Mouse (Mus musculus): ENCODE measurements around the gene Adgra3. TPM values are rescaled to one million over a fixed set of nuclear protein-coding genes. Genes with fewer than 3 reads are reported as not detected.

The Adgra3 gene
- polyA plus RNA-seq, 1 experiment from 2014 or later = 1.7 TPM

- 78% methylated on average over 9 of the region's 9 CpGs for WGBS (ENCODE audit: insufficient replicate concordance)
- Histone ChIP-seq H3K27me3 (ENCODE audit: control insufficient read depth, insufficient read depth, low read depth, low read length) (no peaks in the 10 kb centered on the region), H3K27ac (ENCODE audit: low read length) (no peak overlapping the region), H3K9ac (ENCODE audit: low read depth, low read length) (no peak overlapping the region), H3K4me3 (ENCODE audit: low read depth, low read length) (no peak overlapping the region), H3K36me3 (ENCODE audit: control insufficient read depth, insufficient read depth) (no peaks in the 10 kb centered on the region), H3K4me1 (ENCODE audit: control insufficient read depth, low read depth, low read length) (no peaks in the 10 kb centered on the region), H3K9me3 (replicated peaks; ENCODE audit: control insufficient read depth, low read length) (no peaks in the 10 kb centered on the region), H3K4me2 (ENCODE audit: low read depth, low read length) (no peak overlapping the region)
- ATAC-seq (ENCODE audit: low read depth) = no peak
Observed at GRCm38 (mm10) chr5:49999764-50000163, 59.0 kb downstream of the Adgra3 start.

DNA sequence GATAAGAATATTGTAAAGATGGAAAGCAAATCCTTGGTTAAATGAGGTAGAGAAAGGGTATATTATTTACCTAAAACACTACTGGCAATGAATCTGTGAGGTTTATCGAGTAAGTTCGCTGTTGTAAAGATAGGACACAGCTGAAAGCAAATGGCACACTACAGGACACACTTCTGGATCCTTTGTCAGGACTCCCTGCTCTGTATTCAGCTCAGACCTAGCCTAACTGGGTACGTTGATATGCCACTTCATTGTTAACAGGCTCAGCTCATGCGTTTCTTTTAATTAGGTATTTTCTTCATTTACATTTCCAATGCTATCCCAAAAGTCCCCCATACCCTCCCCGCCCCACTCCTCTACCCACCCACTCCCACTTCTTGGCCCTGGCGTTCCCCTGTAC is 61.8 kb downstream of the Adgra3 start:
- Histone ChIP-seq H3K27me3 (ENCODE audit: control insufficient read depth, insufficient read depth, low read depth, low read length) (no peaks in the 10 kb centered on the region), H3K36me3 (ENCODE audit: control insufficient read depth, insufficient read depth) (no peaks in the 10 kb centered on the region), H3K4me3 (ENCODE audit: low read depth, low read length) (no peak overlapping the region), H3K27ac (ENCODE audit: low read length) (no peak overlapping the region), H3K9ac (ENCODE audit: low read depth, low read length) (no peak overlapping the region), H3K9me3 (replicated peaks; ENCODE audit: control insufficient read depth, low read length) (no peaks in the 10 kb centered on the region), H3K4me2 (ENCODE audit: low read depth, low read length) (no peak overlapping the region), H3K4me1 (ENCODE audit: control insufficient read depth, low read depth, low read length) (no peaks in the 10 kb centered on the region)
- WGBS (ENCODE audit: insufficient replicate concordance) = 71% methylated on average over 6 of the region's 6 CpGs
- no peak for ATAC-seq (ENCODE audit: low read depth)

- H3K9me3 ChIP-seq (replicated peaks; ENCODE audit: control insufficient read depth, low read length) = no peaks in the 10 kb centered on the region
- no peak for ATAC-seq (ENCODE audit: low read depth)
- no peak overlapping the region for H3K9ac ChIP-seq (ENCODE audit: low read depth, low read length)
- no peak overlapping the region for H3K27ac ChIP-seq (ENCODE audit: low read length)
- H3K4me2 ChIP-seq (ENCODE audit: low read depth, low read length) = no peak overlapping the region
- H3K4me3 ChIP-seq (ENCODE audit: low read depth, low read length) = no peak overlapping the region
- H3K36me3 ChIP-seq (ENCODE audit: control insufficient read depth, insufficient read depth) = no peaks in the 10 kb centered on the region
- H3K4me1 ChIP-seq (ENCODE audit: control insufficient read depth, low read depth, low read length) = no peaks in the 10 kb centered on the region
- WGBS (ENCODE audit: insufficient replicate concordance) = 76% methylated on average over 11 of the region's 11 CpGs
- H3K27me3 ChIP-seq (ENCODE audit: control insufficient read depth, insufficient read depth, low read depth, low read length) = no peaks in the 10 kb centered on the region
Observed at GRCm38 (mm10) chr5:49996457-49996856, 62.3 kb downstream of the Adgra3 start.

DNA sequence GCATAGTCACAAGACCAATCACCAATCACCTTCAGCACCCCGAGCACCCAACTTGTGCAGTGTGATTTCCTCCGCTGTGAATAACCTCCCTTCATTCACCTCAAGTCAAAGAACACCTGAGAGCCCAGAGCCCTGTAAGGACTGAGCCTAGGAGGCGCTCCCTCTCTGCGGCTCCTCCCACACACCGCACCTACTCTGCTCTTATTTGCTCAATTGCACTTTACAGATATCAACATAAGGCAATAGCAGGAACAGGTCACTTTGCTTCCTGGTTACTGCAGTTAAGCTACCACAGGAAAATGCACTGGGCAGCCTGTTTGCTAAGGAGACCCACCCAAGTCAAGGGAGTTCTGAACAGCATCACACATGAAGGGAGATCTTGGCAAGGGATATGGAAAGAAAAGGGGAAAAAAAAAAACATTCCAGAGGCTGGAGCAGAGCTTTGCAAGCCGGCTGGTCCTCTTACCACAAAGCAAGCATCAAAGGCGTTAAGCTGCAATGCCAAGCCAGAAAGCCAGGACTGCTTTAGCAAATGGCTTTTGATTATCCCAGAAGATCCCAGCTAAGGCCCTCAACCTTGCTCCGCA is 68.0 kb downstream of the Adgra3 start:
- Histone ChIP-seq H3K4me3 (ENCODE audit: low read depth, low read length) (no peak overlapping the region), H3K4me1 (ENCODE audit: control insufficient read depth, low read depth, low read length) (no peaks in the 10 kb centered on the region), H3K9ac (ENCODE audit: low read depth, low read length) (no peak overlapping the region), H3K27me3 (ENCODE audit: control insufficient read depth, insufficient read depth, low read depth, low read length) (no peaks in the 10 kb centered on the region), H3K36me3 (ENCODE audit: control insufficient read depth, insufficient read depth) (no peaks in the 10 kb centered on the region), H3K27ac (ENCODE audit: low read length) (no peak overlapping the region), H3K4me2 (ENCODE audit: low read depth, low read length) (no peak overlapping the region), H3K9me3 (replicated peaks; ENCODE audit: control insufficient read depth, low read length) (no peaks in the 10 kb centered on the region)
- ATAC-seq (ENCODE audit: low read depth) = no peak
- 65% methylated on average over 8 of the region's 8 CpGs for WGBS (ENCODE audit: insufficient replicate concordance)

DNA sequence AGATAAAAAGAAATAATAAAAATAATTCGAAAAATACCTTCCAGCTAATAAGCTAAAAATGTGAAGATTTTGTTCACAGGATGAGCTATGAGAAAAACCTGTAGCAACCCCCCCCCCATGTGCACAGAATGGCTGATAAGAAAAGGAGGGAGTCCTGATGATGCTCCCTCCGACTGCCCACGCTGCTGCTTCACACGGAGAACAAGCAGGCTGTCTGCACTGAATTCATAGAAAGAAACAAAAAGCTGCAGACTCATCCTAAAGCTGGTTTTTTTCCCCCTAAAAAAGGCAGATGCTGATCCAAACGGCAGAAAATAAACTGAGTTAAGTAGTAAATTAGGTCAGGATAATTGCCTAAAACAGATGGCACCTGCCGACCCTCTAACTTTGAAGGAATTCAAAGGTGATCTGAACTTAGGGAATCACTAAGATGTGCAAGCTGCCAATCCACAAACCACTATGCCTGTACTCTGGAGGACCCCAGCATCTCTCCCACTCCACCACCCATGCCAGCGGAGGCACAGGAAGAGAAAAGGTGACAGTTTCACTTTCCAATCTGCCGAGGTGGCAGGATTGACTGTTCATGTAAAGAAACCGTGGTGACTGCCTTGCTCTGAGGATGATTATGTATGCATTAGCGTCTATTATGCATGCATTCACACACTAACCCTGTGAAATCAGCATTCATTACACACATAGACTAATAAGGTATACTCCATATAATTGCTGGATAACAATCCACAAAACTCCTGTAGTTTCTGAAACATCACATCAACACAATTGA is 70.6 kb downstream of the Adgra3 start:
- H3K27me3 ChIP-seq (ENCODE audit: control insufficient read depth, insufficient read depth, low read depth, low read length) = no peaks in the 10 kb centered on the region
- no peak overlapping the region for H3K9ac ChIP-seq (ENCODE audit: low read depth, low read length)
- no peak overlapping the region for H3K27ac ChIP-seq (ENCODE audit: low read length)
- no peak for ATAC-seq (ENCODE audit: low read depth)
- no peaks in the 10 kb centered on the region for H3K4me1 ChIP-seq (ENCODE audit: control insufficient read depth, low read depth, low read length)
- 66% methylated on average over 10 of the region's 10 CpGs for WGBS (ENCODE audit: insufficient replicate concordance)
- no peak overlapping the region for H3K4me3 ChIP-seq (ENCODE audit: low read depth, low read length)
- H3K36me3 ChIP-seq (ENCODE audit: control insufficient read depth, insufficient read depth) = no peaks in the 10 kb centered on the region
- H3K4me2 ChIP-seq (ENCODE audit: low read depth, low read length) = no peak overlapping the region
- H3K9me3 ChIP-seq (replicated peaks; ENCODE audit: control insufficient read depth, low read length) = no peaks in the 10 kb centered on the region

- no peak overlapping the region for H3K9ac ChIP-seq (ENCODE audit: low read depth, low read length)
- no peak overlapping the region for H3K27ac ChIP-seq (ENCODE audit: low read length)
- H3K4me1 ChIP-seq (ENCODE audit: control insufficient read depth, low read depth, low read length) = no peaks in the 10 kb centered on the region
- no peak overlapping the region for H3K4me2 ChIP-seq (ENCODE audit: low read depth, low read length)
- H3K36me3 ChIP-seq (ENCODE audit: control insufficient read depth, insufficient read depth) = no peaks in the 10 kb centered on the region
- no peaks in the 10 kb centered on the region for H3K27me3 ChIP-seq (ENCODE audit: control insufficient read depth, insufficient read depth, low read depth, low read length)
- 36% methylated on average over 5 of the region's 5 CpGs for WGBS (ENCODE audit: insufficient replicate concordance)
- ATAC-seq (ENCODE audit: low read depth) = no peak
- H3K9me3 ChIP-seq (replicated peaks; ENCODE audit: control insufficient read depth, low read length) = no peaks in the 10 kb centered on the region
- H3K4me3 ChIP-seq (ENCODE audit: low read depth, low read length) = no peak overlapping the region
Observed at GRCm38 (mm10) chr5:49980727-49981126, 78.1 kb downstream of the Adgra3 start.

- Histone ChIP-seq H3K27me3 (ENCODE audit: control insufficient read depth, insufficient read depth, low read depth, low read length) (no peaks in the 10 kb centered on the region), H3K27ac (ENCODE audit: low read length) (no peak overlapping the region), H3K9ac (ENCODE audit: low read depth, low read length) (no peak overlapping the region), H3K9me3 (replicated peaks; ENCODE audit: control insufficient read depth, low read length) (no peaks in the 10 kb centered on the region), H3K36me3 (ENCODE audit: control insufficient read depth, insufficient read depth) (no peaks in the 10 kb centered on the region), H3K4me3 (ENCODE audit: low read depth, low read length) (no peak overlapping the region), H3K4me1 (ENCODE audit: control insufficient read depth, low read depth, low read length) (no peaks in the 10 kb centered on the region), H3K4me2 (ENCODE audit: low read depth, low read length) (no peak overlapping the region)
- no peak for ATAC-seq (ENCODE audit: low read depth)
- WGBS (ENCODE audit: insufficient replicate concordance) = 86% methylated on average over 14 of the region's 14 CpGs
Observed at GRCm38 (mm10) chr5:49979246-49979645, 79.6 kb downstream of the Adgra3 start.

DNA sequence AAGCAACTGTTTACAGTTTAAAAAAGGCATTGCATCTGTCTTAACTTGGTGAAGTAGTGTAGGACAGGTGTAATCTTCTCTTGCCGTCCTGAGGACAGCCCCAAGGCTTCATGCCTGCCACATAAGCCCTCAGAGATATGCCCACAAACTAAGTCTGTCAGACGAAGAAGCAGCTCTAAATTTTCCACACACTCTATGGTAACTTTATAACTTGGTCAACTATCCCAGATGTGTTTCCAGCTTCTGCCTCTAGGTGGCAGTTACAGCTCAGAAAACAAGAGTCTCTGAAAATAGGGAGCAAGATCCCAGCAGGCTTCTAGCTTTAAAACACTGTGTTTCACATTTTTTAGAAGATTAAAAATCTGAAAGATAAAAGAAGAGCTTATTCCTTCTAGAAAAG is 82.8 kb downstream of the Adgra3 start:
- Histone ChIP-seq H3K4me1 (ENCODE audit: control insufficient read depth, low read depth, low read length) (no peaks in the 10 kb centered on the region), H3K36me3 (ENCODE audit: control insufficient read depth, insufficient read depth) (no peaks in the 10 kb centered on the region), H3K27me3 (ENCODE audit: control insufficient read depth, insufficient read depth, low read depth, low read length) (no peaks in the 10 kb centered on the region), H3K27ac (ENCODE audit: low read length) (no peak overlapping the region), H3K4me2 (ENCODE audit: low read depth, low read length) (no peak overlapping the region), H3K9ac (ENCODE audit: low read depth, low read length) (no peak overlapping the region), H3K4me3 (ENCODE audit: low read depth, low read length) (no peak overlapping the region), H3K9me3 (replicated peaks; ENCODE audit: control insufficient read depth, low read length) (no peaks in the 10 kb centered on the region)
- ATAC-seq (ENCODE audit: low read depth) = no peak
- 33% methylated on average over 2 of the region's 2 CpGs for WGBS (ENCODE audit: insufficient replicate concordance)

DNA sequence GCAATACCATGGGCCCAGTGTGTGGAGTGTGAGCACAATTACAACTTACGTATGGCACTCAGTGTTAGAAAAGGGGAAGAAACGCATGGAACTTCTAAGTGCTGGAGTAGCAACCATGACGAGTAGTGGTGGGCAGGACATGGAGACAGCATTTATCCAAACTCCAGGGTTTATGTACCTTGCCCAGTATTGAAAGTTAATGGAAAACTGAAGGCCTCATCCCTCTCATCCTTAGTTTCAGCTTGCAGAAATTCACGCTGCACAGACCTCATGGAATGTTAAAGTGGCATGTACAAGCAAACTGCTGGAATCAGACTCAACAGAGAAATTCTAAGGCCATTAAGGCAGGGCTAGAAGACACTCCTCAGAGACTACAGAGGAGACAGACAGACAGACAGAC is 84.6 kb downstream of the Adgra3 start:
- no peak for ATAC-seq (ENCODE audit: low read depth)
- Histone ChIP-seq H3K4me2 (ENCODE audit: low read depth, low read length) (no peak overlapping the region), H3K9me3 (replicated peaks; ENCODE audit: control insufficient read depth, low read length) (no peaks in the 10 kb centered on the region)

More for the DNA sequence above, 84.6 kb downstream of the Adgra3 start:
- Histone ChIP-seq H3K4me1 (ENCODE audit: control insufficient read depth, low read depth, low read length) (no peaks in the 10 kb centered on the region), H3K36me3 (ENCODE audit: control insufficient read depth, insufficient read depth) (no peaks in the 10 kb centered on the region), H3K4me3 (ENCODE audit: low read depth, low read length) (no peak overlapping the region), H3K27ac (ENCODE audit: low read length) (no peak overlapping the region), H3K27me3 (ENCODE audit: control insufficient read depth, insufficient read depth, low read depth, low read length) (no peaks in the 10 kb centered on the region), H3K9ac (ENCODE audit: low read depth, low read length) (no peak overlapping the region)
- 73% methylated on average over 4 of the region's 4 CpGs for WGBS (ENCODE audit: insufficient replicate concordance)

All from liver, embryonic 16.5 days (tissue).